Mouse (Mus musculus) megakaryocyte-erythroid progenitor cell, adult 5-6 weeks (primary cell): ENCODE results near the gene Gm11084. TPM values are rescaled to one million over a fixed set of nuclear protein-coding genes. Genes with fewer than 3 reads are reported as not detected.

ENCODE experiments used
- ATAC-seq: replicated peaks from 2 replicates; pipeline ENCODE4 v1.8.0; 2016; ENCODE audit warnings: mild to moderate bottlenecking, inconsistent platforms; ENCODE audit not compliant: severe bottlenecking, poor library complexity, low FRiP score, low TSS enrichment
- total RNA-seq, 2 experiments: library from RNA; stranded (forward) in 1 of 2; stranded (reverse) in 1 of 2; fragments of 200-1000, 215-1000 nt in 1 of 2; fragments of >200 nt in 1 of 2; fragmentation: Nextera tagmentation in 1 of 2; gene quantifications; 2 replicates each; pipeline ENCODE4 v1.2.3; 2014 to 2017

The Gm11084 gene
- total RNA-seq, 2 experiments from 2014 or later = not detected

- no peak for ATAC-seq
Measured at GRCm38 (mm10) chr2:72968536-72968935, 18.0 kb downstream of the Gm11084 start.

- no peak for ATAC-seq
Measured at GRCm38 (mm10) chr2:72965450-72965849, 21.1 kb downstream of the Gm11084 start.

GRCm38 (mm10) chr2:72956415-72956814, 30.1 kb downstream of the Gm11084 start:
- no peak for ATAC-seq

GRCm38 (mm10) chr2:72952979-72953378, 33.5 kb downstream of the Gm11084 start:
- peak; percentile 76 for ATAC-seq

- ATAC-seq = no peak
Measured at GRCm38 (mm10) chr2:72935937-72936336, 50.6 kb downstream of the Gm11084 start.

GRCm38 (mm10) chr2:72932186-72932585, 54.3 kb downstream of the Gm11084 start:
- no peak for ATAC-seq

GRCm38 (mm10) chr2:72924981-72925380, 61.5 kb downstream of the Gm11084 start:
- ATAC-seq = no peak

Other genes with a start within 250 kb of the Gm11084 start
- gene Sp3, start 6.3 kb downstream of the Gm11084 start, total RNA-seq (2014; fragmentation: Nextera tagmentation) = 72.7 and 84.4 TPM in 2 replicates
- gene Sp3, start 6.3 kb downstream of the Gm11084 start, total RNA-seq (2017) = 101 and 111 TPM in 2 replicates
- gene Ola1, start 232.2 kb upstream of the Gm11084 start, total RNA-seq (2014; fragmentation: Nextera tagmentation) = 97.4 and 126 TPM in 2 replicates
- 149 and 159 TPM in 2 replicates for gene Ola1, start 232.2 kb upstream of the Gm11084 start, total RNA-seq (2017)